Mouse (Mus musculus): Measurements from ENCODE around the gene Tax1bp3. TPM values are rescaled to one million over a fixed set of nuclear protein-coding genes. Genes with fewer than 3 reads are reported as not detected.
A peak's percentile ranks its signal among the peaks of the same experiment; 100 is the strongest.

Gene Tax1bp3
- polyA plus RNA-seq, 1 experiment from 2014 or later, result 236 TPM

GRCm38 (mm10) chr11:73176186-73176585 lies 697 bp upstream of the Tax1bp3 start:
- peaks cover 47% of the 10 kb centered on the region for H3K36me3 ChIP-seq
- peak overlapping the region; percentile 90 for H3K4me2 ChIP-seq
- H3K4me3 ChIP-seq, result peak overlapping the region; percentile 99
- H3K27me3 ChIP-seq (replicated peaks), result no peaks in the 10 kb centered on the region
- H3K27ac ChIP-seq (replicated peaks), result peak overlapping the region; percentile 87
- H3K9me3 ChIP-seq, result no peaks in the 10 kb centered on the region
- under 1% methylated on average over 15 of the region's 15 CpGs for WGBS
- peaks cover 54% of the 10 kb centered on the region for H3K4me1 ChIP-seq
- H3K9ac ChIP-seq, result peak overlapping the region; percentile 97
- ATAC-seq (ENCODE audit: extremely low read depth, insufficient number of reproducible peaks, low FRiP score, low TSS enrichment), result no peak

- peaks cover 41% of the 10 kb centered on the region for H3K4me1 ChIP-seq
- peak overlapping the region; percentile 96 for H3K9ac ChIP-seq
- H3K27ac ChIP-seq (replicated peaks), result peak overlapping the region; percentile 99
- no peaks in the 10 kb centered on the region for H3K27me3 ChIP-seq (replicated peaks)
- 0% methylated on average over 28 of the region's 28 CpGs for WGBS
- H3K4me3 ChIP-seq, result peak overlapping the region; percentile 99
- H3K4me2 ChIP-seq, result peak overlapping the region; percentile 88
- ATAC-seq (ENCODE audit: extremely low read depth, insufficient number of reproducible peaks, low FRiP score, low TSS enrichment), result peak; percentile 75
- H3K9me3 ChIP-seq, result no peaks in the 10 kb centered on the region
- H3K36me3 ChIP-seq, result peaks cover 48% of the 10 kb centered on the region
Measured at GRCm38 (mm10) chr11:73177509-73177875, 609 bp downstream of the Tax1bp3 start.

DNA sequence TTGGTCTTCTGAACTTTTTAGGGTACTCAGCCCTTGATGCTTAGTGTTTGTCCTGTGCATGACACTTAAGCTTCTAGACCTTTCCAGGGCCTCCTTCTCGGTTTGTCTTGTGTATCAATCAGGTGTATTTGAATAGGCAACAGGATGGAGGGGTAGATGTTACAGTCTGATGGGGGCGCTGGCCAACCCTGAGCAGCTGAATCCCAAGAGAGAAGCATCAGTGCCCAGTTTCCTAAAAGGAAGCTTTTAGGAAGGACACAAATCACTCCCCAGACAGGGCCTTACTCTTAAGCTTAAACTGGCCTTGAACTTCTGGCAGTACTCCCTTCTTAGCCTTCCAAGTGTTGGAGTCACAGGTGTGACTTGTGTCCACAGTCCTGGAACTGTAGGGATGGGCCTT lies 1.0 kb downstream of the Tax1bp3 start:
- Histone ChIP-seq H3K4me3 (peak overlapping the region; percentile 99), H3K36me3 (peaks cover 48% of the 10 kb centered on the region), H3K4me1 (peaks cover 37% of the 10 kb centered on the region), H3K9ac (peak overlapping the region; percentile 96), H3K4me2 (peak overlapping the region; percentile 88), H3K27me3 (replicated peaks) (no peaks in the 10 kb centered on the region), H3K27ac (replicated peaks) (peak overlapping the region; percentile 99), H3K9me3 (no peaks in the 10 kb centered on the region)
- no peak for ATAC-seq (ENCODE audit: extremely low read depth, insufficient number of reproducible peaks, low FRiP score, low TSS enrichment)
- WGBS, result 4% methylated on average over 2 of the region's 2 CpGs

GRCm38 (mm10) chr11:73185872-73186615 lies 9.2 kb downstream of the Tax1bp3 start:
- 86% methylated on average over 10 of the region's 10 CpGs for WGBS
- no peak for ATAC-seq (ENCODE audit: extremely low read depth, insufficient number of reproducible peaks, low FRiP score, low TSS enrichment)
- Histone ChIP-seq H3K4me1 (no peaks in the 10 kb centered on the region), H3K9ac (no peak overlapping the region), H3K9me3 (no peaks in the 10 kb centered on the region), H3K4me2 (no peak overlapping the region), H3K27ac (replicated peaks) (no peak overlapping the region), H3K4me3 (no peak overlapping the region), H3K27me3 (replicated peaks) (no peaks in the 10 kb centered on the region), H3K36me3 (peaks cover 90% of the 10 kb centered on the region)

- Histone ChIP-seq H3K4me2 (no peak overlapping the region), H3K4me3 (no peak overlapping the region), H3K36me3 (peaks cover 97% of the 10 kb centered on the region), H3K9me3 (no peaks in the 10 kb centered on the region), H3K9ac (no peak overlapping the region), H3K27me3 (replicated peaks) (no peaks in the 10 kb centered on the region), H3K27ac (replicated peaks) (no peak overlapping the region), H3K4me1 (no peaks in the 10 kb centered on the region)
- ATAC-seq (ENCODE audit: extremely low read depth, insufficient number of reproducible peaks, low FRiP score, low TSS enrichment), result no peak
- 88% methylated on average over 6 of the region's 6 CpGs for WGBS
Measured at GRCm38 (mm10) chr11:73187231-73187630, 10.3 kb downstream of the Tax1bp3 start.

- H3K4me2 ChIP-seq, result no peak overlapping the region
- 73% methylated on average over 6 of the region's 6 CpGs for WGBS
- H3K9ac ChIP-seq, result no peak overlapping the region
- peaks cover 61% of the 10 kb centered on the region for H3K36me3 ChIP-seq
- H3K27ac ChIP-seq (replicated peaks), result no peak overlapping the region
- ATAC-seq (ENCODE audit: extremely low read depth, insufficient number of reproducible peaks, low FRiP score, low TSS enrichment), result no peak
- no peaks in the 10 kb centered on the region for H3K27me3 ChIP-seq (replicated peaks)
- H3K4me1 ChIP-seq, result peaks cover 3% of the 10 kb centered on the region
- H3K9me3 ChIP-seq, result no peaks in the 10 kb centered on the region
- H3K4me3 ChIP-seq, result no peak overlapping the region
Measured at GRCm38 (mm10) chr11:73193047-73193446, 16.2 kb downstream of the Tax1bp3 start.

DNA sequence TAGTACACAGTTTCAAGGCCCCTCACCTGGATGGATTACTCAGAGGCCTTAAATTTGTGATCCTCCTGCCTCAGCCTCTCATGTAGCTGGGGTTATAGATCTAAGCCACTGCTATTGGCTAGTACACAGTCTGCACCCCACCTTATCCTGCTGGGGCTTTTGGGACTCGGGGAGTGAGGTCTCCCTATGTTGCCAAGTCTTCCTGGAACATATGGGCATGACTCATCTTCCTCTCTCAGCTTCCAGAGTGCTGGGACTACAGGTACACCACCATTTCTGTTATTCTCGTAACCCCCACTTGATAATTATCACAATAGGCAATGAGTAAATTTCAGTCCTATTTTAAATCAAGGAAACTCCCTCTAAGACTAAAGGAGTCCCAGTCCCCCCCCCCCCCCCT lies 17.6 kb downstream of the Tax1bp3 start:
- Histone ChIP-seq H3K4me2 (no peak overlapping the region), H3K36me3 (peaks cover 47% of the 10 kb centered on the region), H3K4me1 (peaks cover 8% of the 10 kb centered on the region), H3K9me3 (no peaks in the 10 kb centered on the region), H3K27me3 (replicated peaks) (no peaks in the 10 kb centered on the region), H3K9ac (no peak overlapping the region), H3K27ac (replicated peaks) (no peak overlapping the region), H3K4me3 (no peak overlapping the region)
- WGBS, result 63% methylated on average over 2 of the region's 2 CpGs
- ATAC-seq (ENCODE audit: extremely low read depth, insufficient number of reproducible peaks, low FRiP score, low TSS enrichment), result no peak

DNA sequence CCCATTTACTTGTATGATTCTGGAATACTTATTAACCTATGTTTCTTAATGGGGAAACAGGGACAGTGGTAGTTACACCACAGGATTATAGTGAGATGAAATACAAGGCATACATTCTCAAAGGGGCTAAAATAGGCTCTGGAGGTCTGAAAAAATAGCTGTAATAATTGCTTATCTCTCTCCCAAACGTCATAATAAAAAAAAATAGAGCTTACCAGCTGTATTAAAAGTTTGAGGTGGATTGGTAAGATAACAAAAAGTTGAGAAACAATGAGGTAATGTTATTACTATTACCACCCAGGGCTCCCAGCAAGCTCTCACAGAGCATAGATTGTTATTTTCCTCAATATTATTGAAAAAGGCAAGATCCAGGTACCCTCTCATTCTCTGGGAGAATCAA lies 21.3 kb downstream of the Tax1bp3 start:
- peak overlapping the region; percentile 98 for H3K4me2 ChIP-seq
- H3K36me3 ChIP-seq, result peaks cover 10% of the 10 kb centered on the region
- H3K9me3 ChIP-seq, result no peaks in the 10 kb centered on the region
- H3K4me3 ChIP-seq, result peak overlapping the region; percentile 85
- H3K27me3 ChIP-seq (replicated peaks), result no peaks in the 10 kb centered on the region
- no peak for ATAC-seq (ENCODE audit: extremely low read depth, insufficient number of reproducible peaks, low FRiP score, low TSS enrichment)
- 0 out of 2 replicates have a peak overlapping the region, but pooled peaks have one; percentile 68 for H3K27ac ChIP-seq (replicated peaks)
- peaks cover 16% of the 10 kb centered on the region for H3K4me1 ChIP-seq
- WGBS, result 3% methylated on average over 1 of the region's 1 CpGs
- H3K9ac ChIP-seq, result peak overlapping the region; percentile 92

- Histone ChIP-seq H3K27me3 (replicated peaks) (no peaks in the 10 kb centered on the region), H3K9me3 (no peaks in the 10 kb centered on the region), H3K27ac (replicated peaks) (peak within 1 kb of the TSS; percentile 68), H3K9ac (peak within 1 kb of the TSS; percentile 92), H3K36me3 (peaks cover 10% of the 10 kb centered on the region), H3K4me1 (peaks cover 16% of the 10 kb centered on the region), H3K4me2 (peak within 1 kb of the TSS; percentile 98), H3K4me3 (peak within 1 kb of the TSS; percentile 85)
- ATAC-seq (ENCODE audit: extremely low read depth, insufficient number of reproducible peaks, low FRiP score, low TSS enrichment), result peak; percentile 91
- WGBS, result 2% methylated on average over 22 of the region's 22 CpGs
Measured at GRCm38 (mm10) chr11:73198603-73199229, 21.8 kb downstream of the Tax1bp3 start, which contains the start of gene Ctns. Gene Ctns (minus strand): TSS chr11:73199042.

DNA sequence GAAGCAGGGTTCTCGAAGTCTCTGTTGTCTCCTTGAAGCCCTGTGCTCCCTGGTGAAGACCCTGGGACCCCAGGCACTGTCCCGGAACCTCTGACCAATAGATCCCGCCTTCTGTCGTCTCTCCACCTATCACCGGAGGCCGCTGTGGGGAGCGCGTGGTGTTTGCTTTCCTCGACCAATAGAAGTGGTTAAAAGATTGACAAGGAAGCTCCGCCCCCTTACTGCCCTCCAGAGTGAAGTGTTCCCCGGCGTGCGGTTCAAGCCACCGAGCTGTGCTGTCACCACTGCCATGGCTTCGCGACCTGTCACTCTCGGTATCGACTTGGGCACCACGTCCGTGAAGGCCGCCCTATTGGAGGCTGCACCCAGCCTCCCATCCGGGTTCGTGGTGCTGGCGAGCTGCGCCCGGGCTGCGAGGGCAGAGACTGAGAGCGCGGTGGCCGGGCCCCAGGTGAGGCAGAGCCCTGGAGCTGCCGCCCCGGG lies 22.4 kb downstream of the Tax1bp3 start, which contains the start of gene Shpk:
Gene Shpk (plus strand): TSS at position 231 of the 483 bp plus-strand sequence.
- WGBS, result under 1% methylated on average over 32 of the region's 32 CpGs
- Histone ChIP-seq H3K4me3 (peak within 1 kb of the TSS; percentile 85), H3K4me1 (peaks cover 16% of the 10 kb centered on the region), H3K4me2 (peak within 1 kb of the TSS; percentile 98), H3K36me3 (peaks cover 10% of the 10 kb centered on the region), H3K9me3 (no peaks in the 10 kb centered on the region), H3K27me3 (replicated peaks) (no peaks in the 10 kb centered on the region), H3K27ac (replicated peaks) (peak within 1 kb of the TSS; percentile 68), H3K9ac (peak within 1 kb of the TSS; percentile 92)
- peak; percentile 96 for ATAC-seq (ENCODE audit: extremely low read depth, insufficient number of reproducible peaks, low FRiP score, low TSS enrichment)

GRCm38 (mm10) chr11:73199879-73200278 lies 23.0 kb downstream of the Tax1bp3 start:
- H3K4me3 ChIP-seq, result peak overlapping the region; percentile 85
- no peak for ATAC-seq (ENCODE audit: extremely low read depth, insufficient number of reproducible peaks, low FRiP score, low TSS enrichment)
- WGBS, result 3% methylated on average over 12 of the region's 12 CpGs
- H3K4me2 ChIP-seq, result peak overlapping the region; percentile 98
- no peaks in the 10 kb centered on the region for H3K27me3 ChIP-seq (replicated peaks)
- peak overlapping the region; percentile 42; the same call in 1 of the 2 replicates for H3K27ac ChIP-seq (replicated peaks)
- H3K9ac ChIP-seq, result peak overlapping the region; percentile 92
- H3K4me1 ChIP-seq, result peaks cover 16% of the 10 kb centered on the region
- peaks cover 10% of the 10 kb centered on the region for H3K36me3 ChIP-seq
- no peaks in the 10 kb centered on the region for H3K9me3 ChIP-seq

Data from heart, embryonic 13.5 days (tissue).